Mouse (Mus musculus): ENCODE data around the gene Omd. TPM values are rescaled to one million over a fixed set of nuclear protein-coding genes. Genes with fewer than 3 reads are reported as not detected.

Omd gene
- total and polyA plus RNA-seq, 3 experiments = 0.37 TPM; not detected in 2

DNA sequence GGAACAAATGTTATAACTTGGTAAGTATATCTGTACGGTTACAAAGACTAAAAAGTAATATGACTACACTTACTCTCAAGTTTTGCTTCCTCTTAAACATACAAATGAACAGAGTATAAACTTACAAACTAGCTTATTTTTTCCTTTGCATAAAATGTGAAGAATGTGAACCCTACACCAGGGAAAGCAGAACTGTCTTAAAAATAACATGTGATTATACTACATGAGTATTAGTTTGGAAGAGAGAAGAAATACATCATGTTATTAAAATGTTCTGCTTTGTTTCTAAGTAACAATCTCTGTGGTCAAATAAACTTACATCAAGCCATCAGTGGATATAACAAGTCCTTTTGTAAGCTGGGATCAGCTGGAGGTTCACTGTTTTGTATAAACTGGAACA is 43.6 kb upstream of the Omd start:
- dilution Hi-C loops (cut with MboI; ENCODE audit: extremely low pct_ligation_motif_present, extremely low pct_unique_long_range_greater_than_20kb, low sequenced_read_pairs) = no loop called here
- no peaks in the 10 kb centered on the region for H3K9me3 ChIP-seq (replicated peaks; ENCODE audit: low read length)
- in situ Hi-C loops (cut with MboI; ENCODE audit: low pct_ligation_motif_present, low pct_unique_long_range_greater_than_20kb, low sequenced_read_pairs) = no loop called here

DNA sequence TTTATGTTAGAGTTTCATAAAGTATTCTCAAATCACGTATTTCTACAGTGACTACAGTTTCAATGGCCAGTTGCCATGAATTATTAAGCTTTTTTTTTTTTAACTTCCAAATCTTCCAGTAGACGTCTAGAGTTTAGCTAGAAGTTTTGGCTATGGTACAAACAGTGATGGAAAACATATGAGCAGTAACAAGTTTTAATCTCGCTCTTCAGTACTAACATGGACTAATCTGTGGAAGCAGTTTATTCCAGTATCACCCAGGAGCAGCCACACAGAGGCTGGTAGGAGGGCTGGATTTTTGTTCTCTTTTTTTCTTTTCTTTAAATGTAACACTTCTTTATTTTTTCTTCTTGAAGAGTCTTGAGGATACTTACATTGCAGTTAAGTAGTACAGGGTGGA is 38.0 kb upstream of the Omd start, which contains the start of gene Aspn:
Aspn (plus strand) TSS at position 165 of the 400 bp plus-strand sequence.
- no peaks in the 10 kb centered on the region for H3K79me2 ChIP-seq (replicated peaks; ENCODE audit: control insufficient read depth, extremely low read depth, insufficient read depth, poor library complexity, severe bottlenecking)
- no peaks in the 10 kb centered on the region for H3K9me3 ChIP-seq (replicated peaks; ENCODE audit: low read length)
- in situ Hi-C loops (cut with MboI; ENCODE audit: low pct_ligation_motif_present, low pct_unique_long_range_greater_than_20kb, low sequenced_read_pairs) = no loop called here
- TF ChIP-seq GABPA (IDR thresholded peaks at IDR 0.05; ENCODE audit: insufficient replicate concordance, low read depth, low read length) = no peak
- no peak for TF ChIP-seq EP300 (IDR thresholded peaks at IDR 0.05; ENCODE audit: low read length)
- no peak for TF ChIP-seq MEF2A (IDR thresholded peaks at IDR 0.05; ENCODE audit: borderline replicate concordance, low read depth, low read length)
- TF ChIP-seq SIN3A (IDR thresholded peaks at IDR 0.05; ENCODE audit: low read length) = no peak
- no peak for TF ChIP-seq KAT2A (IDR thresholded peaks at IDR 0.05; ENCODE audit: insufficient replicate concordance, low read length)
- no peak for TF ChIP-seq POLR2A (IDR thresholded peaks at IDR 0.05; ENCODE audit: low read depth, low read length)
- TF ChIP-seq CTCF (conservative IDR thresholded peaks at IDR 0.05 in 1 of 2, IDR thresholded peaks at IDR 0.05 in 1 of 2; ENCODE audit: low read depth in 2 of 2, low read length in 2 of 2) = no peak
- no peak for TF ChIP-seq TBP (conservative IDR thresholded peaks at IDR 0.05; ENCODE audit: low read depth, low read length)
- no peak for TF ChIP-seq JUND (conservative IDR thresholded peaks at IDR 0.05; ENCODE audit: low read depth, low read length)
- TF ChIP-seq USF1 (IDR thresholded peaks at IDR 0.05; ENCODE audit: low read depth, low read length) = no peak
- no peak for TF ChIP-seq MAX (IDR thresholded peaks at IDR 0.05; ENCODE audit: low read length)
- no peak for TF ChIP-seq CHD1 (IDR thresholded peaks at IDR 0.05; ENCODE audit: low read depth, low read length)
- TF ChIP-seq HCFC1 (IDR thresholded peaks at IDR 0.05; ENCODE audit: low read depth, low read length) = no peak
- TF ChIP-seq POLR2AphosphoS2 (IDR thresholded peaks at IDR 0.05; ENCODE audit: low read depth, low read length) = no peak
- TF ChIP-seq ELF1 (IDR thresholded peaks at IDR 0.05; ENCODE audit: low read depth, low read length) = no peak
- no peak for TF ChIP-seq NELFE (IDR thresholded peaks at IDR 0.05; ENCODE audit: low read depth, low read length)
- no peak for TF ChIP-seq PAX5 (IDR thresholded peaks at IDR 0.05; ENCODE audit: low read length)
- no peak for TF ChIP-seq CHD2 (IDR thresholded peaks at IDR 0.05; ENCODE audit: low read length)
- no peak for TF ChIP-seq ZKSCAN1 (IDR thresholded peaks at IDR 0.05; ENCODE audit: borderline replicate concordance, low read depth, low read length)
- dilution Hi-C loops (cut with MboI; ENCODE audit: extremely low pct_ligation_motif_present, extremely low pct_unique_long_range_greater_than_20kb, low sequenced_read_pairs) = no loop called here
- no peak within 1 kb of the TSS for H3K9ac ChIP-seq (ENCODE audit: insufficient read depth, low read depth)
- H3K27ac ChIP-seq (ENCODE audit: insufficient read depth, low read depth) = no peak within 1 kb of the TSS
- H3K4me2 ChIP-seq (ENCODE audit: insufficient read depth, low read depth, poor library complexity, severe bottlenecking) = no peak within 1 kb of the TSS
- no peak within 1 kb of the TSS for H3K4me3 ChIP-seq (replicated peaks in 1 of 3; ENCODE audit: low read depth in 2 of 3, low read length in 2 of 3, poor library complexity in 1 of 3)
- DNase-seq (ENCODE audit: extremely low read depth) = no peak
- H3K36me3 ChIP-seq (replicated peaks in 1 of 2; ENCODE audit: control insufficient read depth in 1 of 2, insufficient read depth in 1 of 2, low read length in 1 of 2) = peaks cover 0 to 3% of the 10 kb centered on the region in 2 experiments
- peaks cover 0 to 10% of the 10 kb centered on the region in 2 experiments; a peak in 2 of 4 replicates for H3K4me1 ChIP-seq (ENCODE audit: control insufficient read depth in 1 of 2, insufficient read depth in 2 of 2)
- no peaks in the 10 kb centered on the region for H3K27me3 ChIP-seq (replicated peaks)

More for the DNA sequence above, 43.6 kb upstream of the Omd start:
- H3K4me1 ChIP-seq (ENCODE audit: control insufficient read depth in 1 of 2, insufficient read depth in 2 of 2) = peaks cover 0 to 14% of the 10 kb centered on the region in 2 experiments; a peak in 2 of 4 replicates
- no peak overlapping the region for H3K4me2 ChIP-seq (ENCODE audit: insufficient read depth, low read depth, poor library complexity, severe bottlenecking)
- no peak overlapping the region for H3K4me3 ChIP-seq (replicated peaks in 1 of 3; ENCODE audit: low read depth in 2 of 3, low read length in 2 of 3, poor library complexity in 1 of 3)
- no peak overlapping the region for H3K27ac ChIP-seq (ENCODE audit: insufficient read depth, low read depth)
- H3K9ac ChIP-seq (ENCODE audit: insufficient read depth, low read depth) = no peak overlapping the region
- no peaks in the 10 kb centered on the region for H3K27me3 ChIP-seq (replicated peaks)
- DNase-seq (ENCODE audit: extremely low read depth) = no peak
- H3K36me3 ChIP-seq (replicated peaks in 1 of 2; ENCODE audit: control insufficient read depth in 1 of 2, insufficient read depth in 1 of 2, low read length in 1 of 2) = no peaks in the 10 kb centered on the region
- no peak for TF ChIP-seq ETS1 (conservative IDR thresholded peaks at IDR 0.05; ENCODE audit: low read depth, low read length)
- no peaks in the 10 kb centered on the region for H3K79me2 ChIP-seq (replicated peaks; ENCODE audit: control insufficient read depth, extremely low read depth, insufficient read depth, poor library complexity, severe bottlenecking)
